Mouse (Mus musculus) MEL (cell line): ENCODE measurements at regions not wholly inside any gene's neighbourhood (a gene's known extent, or its start where the extent isn't known, plus 50 kb on each side); places are given as distances from the start of the nearest gene placed in this dataset.

Experiments used
- DNase-seq: peaks from one replicate; pipeline ENCODE4 v3.0.0; 2011; ENCODE audit warnings: low read depth, low spot score
- H3K27ac ChIP-seq: 2 replicates; pipeline ENCODE4 v1.5.1; 2012; ENCODE audit warnings: low read depth, mild to moderate bottlenecking, control low read depth, low read length, moderate library complexity; ENCODE audit not compliant: control insufficient read depth
- H3K27me3 ChIP-seq, 2 experiments: fragments of 150-350 bp in 1 of 2; sonication (generic) in 1 of 2; 2 replicates each; pipeline ENCODE4 v1.6.1; 2012; ENCODE audit warnings: low read length in 2 of 2, mild to moderate bottlenecking in 2 of 2, improper control_type of control experiment in 1 of 2, moderate library complexity in 1 of 2; ENCODE audit not compliant: insufficient read depth in 2 of 2, control insufficient read depth in 1 of 2
- H3K36me3 ChIP-seq, 2 experiments: 2 replicates each; pipeline ENCODE4 v1.6.1; 2012 to 2014; ENCODE audit warnings: low read length in 2 of 2, improper control_type of control experiment in 1 of 2, inconsistent platforms in 1 of 2, mild to moderate bottlenecking in 1 of 2; ENCODE audit not compliant: insufficient read depth in 2 of 2, control insufficient read depth in 1 of 2
- H3K4me1 ChIP-seq, 2 experiments: fragments of 150-350 bp in 1 of 2; sonication (generic) in 1 of 2; 2 replicates each; pipeline ENCODE4 v1.6.1; 2012; ENCODE audit warnings: low read length in 2 of 2, improper control_type of control experiment in 1 of 2, mild to moderate bottlenecking in 1 of 2; ENCODE audit not compliant: insufficient read depth in 2 of 2, control insufficient read depth in 1 of 2
- H3K4me3 ChIP-seq, 2 experiments: fragments of 150-350 bp in 1 of 2; sonication (generic) in 1 of 2; 2 replicates each; pipeline ENCODE4 v1.5.1; 2012; ENCODE audit warnings: low read depth in 2 of 2, low read length in 2 of 2, mild to moderate bottlenecking in 2 of 2, moderate library complexity in 2 of 2, control low read depth in 1 of 2, improper control_type of control experiment in 1 of 2; ENCODE audit not compliant: control insufficient read depth in 1 of 2, insufficient read depth in 1 of 2
- H3K79me2 ChIP-seq: 2 replicates; pipeline ENCODE4 v1.6.1; 2012; ENCODE audit warnings: mild to moderate bottlenecking, low read length, moderate library complexity; ENCODE audit not compliant: control insufficient read depth, poor library complexity, insufficient read depth
- H3K9ac ChIP-seq: 2 replicates; pipeline ENCODE4 v1.6.1; 2012; ENCODE audit warnings: low read depth, mild to moderate bottlenecking, control low read depth, low read length, moderate library complexity; ENCODE audit not compliant: control insufficient read depth, poor library complexity, severe bottlenecking
- H3K9me3 ChIP-seq: fragments of 150-350 bp; sonication (generic); replicated peaks from 2 replicates; pipeline ENCODE4 v1.6.1; 2012; ENCODE audit warnings: mild to moderate bottlenecking, low read length, improper control_type of control experiment, moderate library complexity; ENCODE audit not compliant: insufficient read depth
- CTCF ChIP-seq, 3 experiments: IDR thresholded peaks in 2 of 3; conservative IDR thresholded peaks in 1 of 3; 2 replicates each; pipeline ENCODE4 v1.5.1; 2011 to 2012; ENCODE audit warnings: low read length in 3 of 3, low read depth in 2 of 3, mild to moderate bottlenecking in 2 of 3, improper control_type of control experiment in 1 of 3, inconsistent platforms in 1 of 3, mixed read lengths in 1 of 3, moderate library complexity in 1 of 3; ENCODE audit not compliant: control insufficient read depth in 1 of 3, insufficient read depth in 1 of 3, poor library complexity in 1 of 3, severe bottlenecking in 1 of 3
- E2F4 ChIP-seq: IDR thresholded peaks from 2 replicates; pipeline ENCODE4 v1.6.1; 2011; ENCODE audit warnings: low read depth, low read length, improper control_type of control experiment, borderline replicate concordance
- ETS1 ChIP-seq: IDR thresholded peaks from 2 replicates; pipeline ENCODE4 v1.6.1; 2012; ENCODE audit warnings: low read depth, mild to moderate bottlenecking, inconsistent platforms, low read length, improper control_type of control experiment, moderate library complexity
- GATA1 ChIP-seq: IDR thresholded peaks from 2 replicates; pipeline ENCODE4 v1.6.1; 2011; ENCODE audit warnings: low read depth, low read length, improper control_type of control experiment
- HCFC1 ChIP-seq: IDR thresholded peaks from 2 replicates; pipeline ENCODE4 v1.6.1; 2012; ENCODE audit warnings: low read depth, mild to moderate bottlenecking, inconsistent platforms, low read length, improper control_type of control experiment, moderate library complexity
- JUND ChIP-seq: IDR thresholded peaks from 2 replicates; pipeline ENCODE4 v1.6.1; 2011; ENCODE audit warnings: low read depth, mild to moderate bottlenecking, improper control_type of control experiment, low read length
- KAT2A ChIP-seq: conservative IDR thresholded peaks from 2 replicates; pipeline ENCODE4 v1.6.1; 2012; ENCODE audit warnings: low read depth, low read length, improper control_type of control experiment, inconsistent platforms
- MAX ChIP-seq: IDR thresholded peaks from 2 replicates; pipeline ENCODE4 v1.6.1; 2011; ENCODE audit warnings: low read length, improper control_type of control experiment
- MXI1 ChIP-seq: IDR thresholded peaks from 2 replicates; pipeline ENCODE4 v1.6.1; 2011; ENCODE audit warnings: mild to moderate bottlenecking, low read depth, low read length, improper control_type of control experiment
- MYB ChIP-seq: IDR thresholded peaks from 2 replicates; pipeline ENCODE4 v1.6.1; 2011; ENCODE audit warnings: mild to moderate bottlenecking, low read depth, low read length, improper control_type of control experiment
- MYC ChIP-seq: IDR thresholded peaks from 2 replicates; pipeline ENCODE4 v1.6.1; 2011; ENCODE audit warnings: low read depth, mild to moderate bottlenecking, low read length, improper control_type of control experiment, moderate library complexity
- NRF1 ChIP-seq: IDR thresholded peaks from 2 replicates; pipeline ENCODE4 v1.6.1; 2014; ENCODE audit warnings: low read depth, mild to moderate bottlenecking, inconsistent platforms, low read length, improper control_type of control experiment, moderate library complexity; ENCODE audit not compliant: poor library complexity, insufficient read depth, severe bottlenecking
- POLR2AphosphoS2 ChIP-seq: IDR thresholded peaks from 2 replicates; pipeline ENCODE4 v1.6.1; 2011; ENCODE audit warnings: low read length, improper control_type of control experiment
- RAD21 ChIP-seq: IDR thresholded peaks from 2 replicates; pipeline ENCODE4 v1.6.1; 2011; ENCODE audit warnings: mild to moderate bottlenecking, low read depth, low read length, improper control_type of control experiment
- RCOR1 ChIP-seq: IDR thresholded peaks from 2 replicates; pipeline ENCODE4 v1.6.1; 2012; ENCODE audit warnings: low read depth, mild to moderate bottlenecking, inconsistent platforms, low read length, improper control_type of control experiment
- SIN3A ChIP-seq: IDR thresholded peaks from 2 replicates; pipeline ENCODE4 v1.6.1; 2012; ENCODE audit warnings: low read length, improper control_type of control experiment, inconsistent platforms
- SMC3 ChIP-seq: IDR thresholded peaks from 2 replicates; pipeline ENCODE4 v1.6.1; 2011; ENCODE audit warnings: low read depth, low read length, improper control_type of control experiment
- TAL1 ChIP-seq: IDR thresholded peaks from 2 replicates; pipeline ENCODE4 v1.6.1; 2012; ENCODE audit warnings: mild to moderate bottlenecking, inconsistent platforms, low read length, moderate library complexity, mixed read lengths
- TBP ChIP-seq: IDR thresholded peaks from 2 replicates; pipeline ENCODE4 v1.8.0; 2011; ENCODE audit warnings: low read depth, low read length, improper control_type of control experiment
- ZKSCAN1 ChIP-seq: IDR thresholded peaks from 2 replicates; pipeline ENCODE4 v1.6.1; 2012; ENCODE audit warnings: low read depth, mild to moderate bottlenecking, inconsistent platforms, low read length, improper control_type of control experiment, moderate library complexity
- ZMIZ1 ChIP-seq: IDR thresholded peaks from 2 replicates; pipeline ENCODE4 v1.6.1; 2012; ENCODE audit warnings: low read depth, mild to moderate bottlenecking, inconsistent platforms, low read length, improper control_type of control experiment, moderate library complexity

- no peak for DNase-seq
- H3K36me3 ChIP-seq: no peaks in the 10 kb centered on the region
- no peaks in the 10 kb centered on the region for H3K79me2 ChIP-seq
- H3K27me3 ChIP-seq: no peaks in the 10 kb centered on the region
- TF ChIP-seq MAX: no peak
- TF ChIP-seq POLR2AphosphoS2: no peak
- TF ChIP-seq MXI1: no peak
- no peak for TF ChIP-seq TAL1
- TF ChIP-seq E2F4: no peak
- TF ChIP-seq CTCF (IDR thresholded peaks at IDR 0.05 in 2 of 3, conservative IDR thresholded peaks at IDR 0.05 in 1 of 3; ENCODE audit: control insufficient read depth in 1 of 3, insufficient read depth in 1 of 3, low read depth in 2 of 3, low read length in 3 of 3, poor library complexity in 1 of 3, severe bottlenecking in 1 of 3): no peak
- TF ChIP-seq NRF1: no peak
- no peak for TF ChIP-seq HCFC1
- TF ChIP-seq RAD21: no peak
- no peak for TF ChIP-seq SMC3
- no peak for TF ChIP-seq TBP
- no peak for TF ChIP-seq RCOR1
- TF ChIP-seq MYC: no peak
- TF ChIP-seq MYB: no peak
- TF ChIP-seq, all 39 proteins: peak for 0
- no peaks in the 10 kb centered on the region for H3K4me1 ChIP-seq
- no peak overlapping the region for H3K4me3 ChIP-seq
- no peak overlapping the region for H3K27ac ChIP-seq
- no peaks in the 10 kb centered on the region for H3K9me3 ChIP-seq
- H3K9ac ChIP-seq: no peak overlapping the region
Measured at GRCm38 (mm10) chr13:90474507-90474906, 385.1 kb upstream of the Xrcc4 start.

DNA sequence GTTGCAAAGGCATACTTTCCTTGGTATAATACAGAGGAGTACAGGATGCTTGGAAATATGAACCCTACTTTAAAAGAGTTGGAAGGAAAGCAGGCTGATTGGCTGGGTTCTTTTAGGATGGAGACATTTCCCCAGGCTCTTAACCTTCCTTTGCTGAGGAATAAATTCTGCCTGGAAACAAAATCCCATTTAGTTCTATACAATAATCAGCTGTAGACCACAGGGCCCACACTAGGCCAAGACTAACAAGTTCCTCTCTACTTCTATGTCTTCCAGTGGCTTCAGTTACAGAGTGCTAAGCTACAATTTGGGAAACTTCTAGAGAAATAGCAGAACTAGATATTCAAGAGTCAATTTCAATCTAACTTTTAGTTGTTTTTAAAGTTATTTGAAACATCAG is 384.6 kb upstream of the Xrcc4 start:
- H3K27ac ChIP-seq: no peak overlapping the region
- no peak overlapping the region for H3K9ac ChIP-seq
- no peaks in the 10 kb centered on the region for H3K4me1 ChIP-seq
- no peaks in the 10 kb centered on the region for H3K9me3 ChIP-seq
- no peaks in the 10 kb centered on the region for H3K27me3 ChIP-seq
- H3K4me3 ChIP-seq: no peak overlapping the region
- DNase-seq: no peak
- H3K36me3 ChIP-seq: no peaks in the 10 kb centered on the region
- no peak for TF ChIP-seq ZMIZ1
- no peak for TF ChIP-seq NRF1
- TF ChIP-seq SMC3: no peak
- TF ChIP-seq ETS1: no peak
- H3K79me2 ChIP-seq: no peaks in the 10 kb centered on the region

GRCm38 (mm10) chr13:90473041-90473825 is 383.8 kb upstream of the Xrcc4 start:
- Histone ChIP-seq H3K9me3 (no peaks in the 10 kb centered on the region), H3K9ac (no peak overlapping the region), H3K4me3 (no peak overlapping the region), H3K27me3 (no peaks in the 10 kb centered on the region), H3K27ac (no peak overlapping the region), H3K79me2 (no peaks in the 10 kb centered on the region), H3K36me3 (no peaks in the 10 kb centered on the region), H3K4me1 (no peaks in the 10 kb centered on the region)
- DNase-seq: no peak
- TF ChIP-seq SIN3A (no peak), KAT2A (no peak), E2F4 (no peak), JUND (no peak), GATA1 (no peak), ZKSCAN1 (no peak)
